Mouse (Mus musculus) liver, embryonic 13.5 days (tissue): ENCODE results near the gene Hivep3. TPM values are rescaled to one million over a fixed set of nuclear protein-coding genes. Genes with fewer than 3 reads are reported as not detected.

Experiments used
- ATAC-seq: fragments of 200-750 bp; cut with Nextera tagmentation; 2 replicates; pipeline ENCODE4 v1.8.0; 2017; ENCODE audit warnings: low read depth, mild to moderate bottlenecking, moderate number of reproducible peaks, moderate library complexity
- DNase-seq: peaks from one replicate; pipeline ENCODE4 v3.0.0; 2022
- H3K27ac ChIP-seq: fragments of 300-500 bp; sonication (generic); 2 replicates; pipeline ENCODE4 v1.5.1; 2015; ENCODE audit warnings: moderate library complexity, mild to moderate bottlenecking, inconsistent platforms
- H3K27me3 ChIP-seq: fragments of 300-500 bp; sonication (generic); 2 replicates; pipeline ENCODE4 v1.6.1; 2015; ENCODE audit warnings: mild to moderate bottlenecking, inconsistent platforms
- H3K36me3 ChIP-seq: fragments of 300-500 bp; sonication (generic); 2 replicates; pipeline ENCODE4 v1.6.1; 2015; ENCODE audit warnings: mild to moderate bottlenecking, inconsistent platforms
- H3K4me1 ChIP-seq: fragments of 300-500 bp; sonication (generic); replicated peaks from 2 replicates; pipeline ENCODE4 v1.6.1; 2015; ENCODE audit warnings: inconsistent platforms
- H3K4me2 ChIP-seq: fragments of 300-500 bp; sonication (generic); 2 replicates; pipeline ENCODE4 v1.6.1; 2015; ENCODE audit warnings: inconsistent platforms, mild to moderate bottlenecking, moderate library complexity
- H3K4me3 ChIP-seq: fragments of 300-500 bp; sonication (generic); replicated peaks from 2 replicates; pipeline ENCODE4 v1.5.1; 2015; ENCODE audit warnings: mild to moderate bottlenecking, inconsistent platforms
- H3K9ac ChIP-seq: fragments of 300-500 bp; sonication (generic); 2 replicates; pipeline ENCODE4 v1.6.1; 2015; ENCODE audit warnings: mild to moderate bottlenecking, inconsistent platforms
- H3K9me3 ChIP-seq: fragments of 300-500 bp; sonication (generic); replicated peaks from 2 replicates; pipeline ENCODE4 v1.6.1; 2016; ENCODE audit warnings: inconsistent platforms
- WGBS: fragments of 180-500 bp; shearing (Covaris S2); methylation state at CpG from one replicate; pipeline ENCODE4 v1.1.7; 2015; ENCODE audit not compliant: insufficient replicate concordance; 5-methylcytosine and 5-hydroxymethylcytosine counted together
- polyA plus RNA-seq: library from polyadenylated mRNA; unstranded; fragments of >200 nt; fragmentation: Nextera tagmentation; extraction: Ambion mirVana; gene quantifications from 2 replicates; pipeline ENCODE4 v1.2.1, GENCODE M21; 2015

Hivep3 gene
- polyA plus RNA-seq, 1 experiment from 2014 or later: 2.1 TPM

GRCm38 (mm10) chr4:119789495-119790148, 56.0 kb downstream of the Hivep3 start:
- no peak overlapping the region for H3K4me2 ChIP-seq
- DNase-seq (no peak), ATAC-seq (no peak)
- H3K4me3 ChIP-seq: no peak overlapping the region
- 57% methylated on average over 9 of the region's 9 CpGs for WGBS
- H3K9me3 ChIP-seq: no peaks in the 10 kb centered on the region
- no peak overlapping the region for H3K27ac ChIP-seq
- no peaks in the 10 kb centered on the region for H3K27me3 ChIP-seq
- H3K9ac ChIP-seq: no peak overlapping the region
- no peaks in the 10 kb centered on the region for H3K4me1 ChIP-seq
- no peaks in the 10 kb centered on the region for H3K36me3 ChIP-seq

- H3K27ac ChIP-seq: no peak overlapping the region
- DNase-seq (no peak), ATAC-seq (no peak)
- no peaks in the 10 kb centered on the region for H3K4me1 ChIP-seq
- no peaks in the 10 kb centered on the region for H3K27me3 ChIP-seq
- no peak overlapping the region for H3K4me2 ChIP-seq
- H3K4me3 ChIP-seq: no peak overlapping the region
- WGBS: 43% methylated on average over 3 of the region's 3 CpGs
- H3K36me3 ChIP-seq: no peaks in the 10 kb centered on the region
- H3K9me3 ChIP-seq: no peaks in the 10 kb centered on the region
- no peak overlapping the region for H3K9ac ChIP-seq
Observed at GRCm38 (mm10) chr4:119798891-119799290, 65.3 kb downstream of the Hivep3 start.

DNA sequence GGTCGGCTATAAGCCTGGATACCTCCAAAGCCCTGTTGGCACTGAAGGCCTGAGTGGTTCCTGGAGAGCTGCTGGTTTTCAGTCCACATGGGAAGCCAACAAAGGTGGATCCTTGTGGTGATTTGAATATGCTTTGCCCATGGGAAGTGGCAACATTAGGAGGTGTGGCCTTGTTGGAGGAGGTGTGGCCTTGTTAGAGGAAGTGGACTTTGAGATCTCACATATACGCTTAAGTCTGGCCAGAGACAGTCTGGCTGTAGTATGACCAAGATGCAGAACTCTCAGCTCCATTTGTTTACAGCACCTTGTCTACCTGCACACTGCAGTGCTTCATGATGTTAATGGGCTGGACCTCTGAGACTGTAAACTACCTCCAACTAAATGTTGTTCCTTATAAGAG, 73.0 kb downstream of the Hivep3 start:
- no peaks in the 10 kb centered on the region for H3K4me1 ChIP-seq
- 0 out of 2 replicates have a peak, but pooled peaks cover 4% of the 10 kb centered on the region for H3K27me3 ChIP-seq
- no peaks in the 10 kb centered on the region for H3K9me3 ChIP-seq
- H3K4me3 ChIP-seq: no peak overlapping the region
- H3K9ac ChIP-seq: no peak overlapping the region
- H3K27ac ChIP-seq: no peak overlapping the region
- DNase-seq: no peak
- WGBS: 62% methylated on average over 2 of the region's 2 CpGs
- no peaks in the 10 kb centered on the region for H3K36me3 ChIP-seq
- H3K4me2 ChIP-seq: no peak overlapping the region
- no peak for ATAC-seq

DNA sequence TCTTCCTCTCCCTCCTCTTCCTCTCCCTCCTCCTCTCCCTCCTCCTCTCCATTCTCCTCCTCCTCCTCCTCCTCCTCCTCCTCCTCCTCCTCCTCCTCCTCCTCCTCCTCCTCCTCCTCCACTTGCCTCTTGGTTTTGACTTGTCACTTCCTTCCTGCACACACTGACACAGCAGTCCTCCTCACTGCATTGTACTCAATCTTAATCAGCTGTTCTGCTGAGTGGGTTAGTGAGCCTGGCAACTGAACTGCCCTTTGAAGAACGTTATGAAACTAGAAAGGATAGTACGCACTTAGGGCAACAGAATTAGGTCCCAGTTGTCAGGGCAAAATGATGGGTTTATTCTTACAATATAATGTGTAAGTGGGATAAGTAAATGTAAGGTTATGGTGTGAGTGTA, 73.8 kb downstream of the Hivep3 start:
- Histone ChIP-seq H3K4me2 (no peak overlapping the region), H3K4me3 (no peak overlapping the region), H3K27ac (no peak overlapping the region), H3K9ac (no peak overlapping the region), H3K36me3 (no peaks in the 10 kb centered on the region), H3K9me3 (no peaks in the 10 kb centered on the region), H3K4me1 (no peaks in the 10 kb centered on the region), H3K27me3 (0 out of 2 replicates have a peak, but pooled peaks cover 4% of the 10 kb centered on the region)
- WGBS: 25% methylated on average over 2 of the region's 2 CpGs
- DNase-seq: no peak
- no peak for ATAC-seq

GRCm38 (mm10) chr4:119809245-119809644, 75.7 kb downstream of the Hivep3 start:
- no peak for DNase-seq
- peaks cover under 1% of the 10 kb centered on the region; the same call in 1 of the 2 replicates for H3K4me1 ChIP-seq
- WGBS: 40% methylated on average over 5 of the region's 5 CpGs

DNA sequence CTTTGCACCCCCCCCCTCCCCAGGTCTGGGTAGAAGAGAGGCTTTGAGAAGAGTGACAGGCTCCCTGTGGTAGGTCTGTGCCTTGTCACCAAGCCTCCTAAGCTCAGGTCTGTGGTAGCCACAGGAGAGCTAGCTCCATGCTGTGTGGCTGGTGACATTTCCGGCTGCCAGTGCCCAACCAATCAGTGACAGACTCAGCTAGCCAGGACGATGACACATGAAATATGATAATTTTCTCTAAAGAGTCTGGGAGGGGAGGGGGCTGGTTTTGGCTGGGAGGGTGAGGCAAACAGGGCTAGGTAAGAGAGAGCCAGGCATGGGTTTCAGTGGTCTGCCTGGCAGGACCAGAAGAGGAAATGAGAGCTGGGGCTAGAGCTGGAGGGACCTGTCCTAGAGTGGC, 79.2 kb downstream of the Hivep3 start:
- no peak overlapping the region for H3K4me2 ChIP-seq
- peaks cover 42% of the 10 kb centered on the region for H3K27me3 ChIP-seq
- DNase-seq (no peak), ATAC-seq (peak; percentile 43; the same call in 1 of the 2 replicates)
- no peaks in the 10 kb centered on the region for H3K9me3 ChIP-seq
- no peak overlapping the region for H3K27ac ChIP-seq
- WGBS: 16% methylated on average over 2 of the region's 2 CpGs
- H3K4me1 ChIP-seq: peaks cover 9% of the 10 kb centered on the region
- no peak overlapping the region for H3K4me3 ChIP-seq
- H3K9ac ChIP-seq: no peak overlapping the region
- no peaks in the 10 kb centered on the region for H3K36me3 ChIP-seq

More at GRCm38 (mm10) chr4:119809245-119809644, 75.7 kb downstream of the Hivep3 start:
- Histone ChIP-seq H3K27me3 (peaks cover 17% of the 10 kb centered on the region), H3K9me3 (no peaks in the 10 kb centered on the region), H3K36me3 (no peaks in the 10 kb centered on the region), H3K4me3 (no peak overlapping the region), H3K27ac (no peak overlapping the region), H3K4me2 (no peak overlapping the region), H3K9ac (no peak overlapping the region)
- no peak for ATAC-seq

GRCm38 (mm10) chr4:119813500-119814184, 80.1 kb downstream of the Hivep3 start:
- peaks cover 42% of the 10 kb centered on the region for H3K27me3 ChIP-seq
- no peak overlapping the region for H3K27ac ChIP-seq
- H3K4me1 ChIP-seq: peaks cover 9% of the 10 kb centered on the region
- no peak overlapping the region for H3K9ac ChIP-seq
- DNase-seq: no peak
- WGBS: 13% methylated on average over 12 of the region's 12 CpGs
- ATAC-seq: peak; percentile 60
- H3K4me3 ChIP-seq: no peak overlapping the region
- no peaks in the 10 kb centered on the region for H3K9me3 ChIP-seq
- H3K4me2 ChIP-seq: no peak overlapping the region
- H3K36me3 ChIP-seq: no peaks in the 10 kb centered on the region

DNA sequence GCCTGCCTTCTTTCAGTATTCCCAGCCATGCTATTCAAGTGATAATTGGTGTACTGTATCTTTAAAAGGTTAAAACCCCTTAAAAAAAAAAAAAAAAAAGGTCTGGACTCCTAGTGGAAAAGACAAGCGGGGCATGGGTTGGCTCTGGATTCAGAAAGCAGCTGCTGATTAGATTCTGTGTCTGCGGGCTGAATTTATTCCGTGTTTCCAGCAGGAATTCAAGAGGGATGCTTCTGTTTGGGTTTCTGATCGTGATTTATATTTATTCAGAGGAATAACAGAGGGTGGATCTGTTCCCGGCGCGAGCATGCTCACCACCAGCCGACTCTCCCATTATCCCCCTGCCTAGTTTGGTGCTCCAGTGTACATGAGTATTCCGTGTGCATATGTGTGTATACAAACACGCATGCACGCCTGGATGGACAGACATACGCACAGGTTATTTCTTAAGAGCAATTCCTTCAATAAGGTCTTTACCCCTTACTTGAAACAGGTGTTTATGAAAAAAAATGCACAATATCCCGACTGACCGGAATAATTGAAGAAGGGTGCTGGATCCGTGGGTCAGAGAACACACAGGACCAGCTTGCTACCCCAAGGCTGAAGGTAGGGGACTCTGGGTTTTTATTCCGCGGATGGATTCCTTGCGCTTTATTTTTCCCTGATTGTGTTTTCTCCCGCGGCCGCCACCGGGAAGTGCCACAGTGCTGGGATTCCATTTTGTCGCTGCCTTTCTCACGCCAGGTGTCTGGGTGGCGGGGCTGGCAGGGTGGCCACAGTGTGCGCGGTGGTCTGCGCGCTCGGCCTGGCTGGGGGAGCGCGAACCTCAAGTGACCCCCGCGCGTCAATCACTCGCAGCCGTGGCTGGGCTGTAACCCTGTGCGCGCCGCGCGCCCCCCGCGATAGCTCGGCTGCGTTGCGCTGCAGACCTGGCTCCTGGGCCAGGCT, 80.9 kb downstream of the Hivep3 start:
- DNase-seq (no peak), ATAC-seq (no peak)
- no peak overlapping the region for H3K9ac ChIP-seq
- no peak overlapping the region for H3K27ac ChIP-seq
- peaks cover 42% of the 10 kb centered on the region for H3K27me3 ChIP-seq
- peaks cover 9% of the 10 kb centered on the region for H3K4me1 ChIP-seq
- 4% methylated on average over 47 of the region's 47 CpGs for WGBS
- H3K36me3 ChIP-seq: no peaks in the 10 kb centered on the region
- peak overlapping the region; percentile 62 for H3K4me2 ChIP-seq
- H3K4me3 ChIP-seq: peak overlapping the region; percentile 52
- H3K9me3 ChIP-seq: no peaks in the 10 kb centered on the region

DNA sequence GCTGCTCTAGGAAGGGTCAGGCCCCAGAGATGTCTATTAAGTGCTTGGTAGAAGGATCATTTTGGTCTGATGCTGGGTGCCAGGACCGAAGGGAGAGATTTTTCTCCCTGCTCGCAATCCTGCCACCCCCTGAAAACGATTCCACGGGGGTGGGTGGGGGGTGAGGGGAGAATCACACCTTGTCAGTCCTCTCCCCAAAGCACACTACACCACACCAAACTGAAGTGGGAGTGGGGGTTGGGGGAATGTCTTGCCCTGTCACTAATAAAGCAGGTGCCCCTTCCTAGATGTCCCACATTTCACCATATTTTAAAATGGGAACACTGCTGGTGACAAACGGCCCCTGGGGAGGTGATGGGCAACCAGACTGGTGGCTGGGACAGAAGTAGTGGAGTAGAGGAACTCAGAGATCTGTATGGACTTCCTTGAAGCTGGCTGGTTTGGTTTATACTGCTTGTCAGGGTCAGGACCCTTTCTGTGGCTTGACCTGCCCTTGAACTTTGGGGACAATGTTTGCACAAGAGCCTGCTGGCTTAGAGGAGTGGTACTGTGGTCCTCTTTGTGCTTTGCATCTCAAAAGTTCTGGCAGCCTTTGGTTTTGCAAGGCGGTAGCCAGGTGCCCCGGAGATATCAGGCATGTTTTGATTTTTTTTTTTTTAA, 81.7 kb downstream of the Hivep3 start:
- ATAC-seq (no peak), DNase-seq (no peak)

GRCm38 (mm10) chr4:119815793-119816161, 82.2 kb downstream of the Hivep3 start:
- Histone ChIP-seq H3K9ac (no peak overlapping the region), H3K4me1 (peaks cover 9% of the 10 kb centered on the region), H3K36me3 (no peaks in the 10 kb centered on the region), H3K27me3 (peaks cover 42% of the 10 kb centered on the region), H3K4me2 (no peak overlapping the region), H3K4me3 (no peak overlapping the region), H3K9me3 (no peaks in the 10 kb centered on the region), H3K27ac (no peak overlapping the region)
- DNase-seq: no peak
- no peak for ATAC-seq

More for the DNA sequence above, 81.7 kb downstream of the Hivep3 start:
- peaks cover 9% of the 10 kb centered on the region for H3K4me1 ChIP-seq
- H3K4me3 ChIP-seq: peak overlapping the region; percentile 52
- peak overlapping the region; percentile 62 for H3K4me2 ChIP-seq
- no peak overlapping the region for H3K27ac ChIP-seq
- no peaks in the 10 kb centered on the region for H3K36me3 ChIP-seq
- H3K9ac ChIP-seq: no peak overlapping the region
- 15% methylated on average over 7 of the region's 7 CpGs for WGBS
- H3K27me3 ChIP-seq: peaks cover 42% of the 10 kb centered on the region
- no peaks in the 10 kb centered on the region for H3K9me3 ChIP-seq
